8 mouse cellular contexts compared by ENCODE assay signal in genomic region chr2:118882840-118883679, GRCm38 (mm10). TPM values are rescaled to one million over a fixed set of nuclear protein-coding genes. Genes with fewer than 3 reads are reported as not detected.
DNase-seq lines count a peak whose midpoint lies in the region; ATAC-seq and TF ChIP-seq lines count a peak whose summit lies in the region.

No protein-coding gene starts in this region.

- peak overlapping the region; percentile 52 for H3K9ac ChIP-seq in hindbrain, embryonic 16.5 days (ENCODE audit: low read depth, low read length)

- H3K4me1 ChIP-seq in hindbrain, embryonic 16.5 days (ENCODE audit: control insufficient read depth, insufficient read depth, low read depth, low read length) = peaks cover 5% of the 10 kb centered on the region
- peaks cover 16% of the 10 kb centered on the region for H3K4me1 ChIP-seq in megakaryocyte, embryonic 14.5 days

- peak; percentile 77 for DNase-seq in T-cell, adult 2 months (ENCODE audit: low spot score)
- peak; percentile 89 to 93 for DNase-seq in cerebellum, postnatal 36 days
- peak; percentile 92 to 93 for DNase-seq in frontal cortex, postnatal 36 days (ENCODE audit: low spot score in 2 of 2)
- DNase-seq in left cerebral cortex, adult 2 months (ENCODE audit: extremely low spot score in 1 of 2, low spot score in 2 of 2) = peak; percentile 87 to 96
- peak; percentile 92 to 95 for DNase-seq in right cerebral cortex, adult 2 months (ENCODE audit: low spot score in 2 of 2)
- DNase-seq in urinary bladder, postnatal 14 days (ENCODE audit: low spot score) = peak; percentile 83

- ATAC-seq in hindbrain, embryonic 16.5 days = peak; percentile 82

- H3K36me3 ChIP-seq in hindbrain, embryonic 16.5 days (ENCODE audit: control insufficient read depth, insufficient read depth, low read length) = no peaks in the 10 kb centered on the region; the same call in 1 of the 2 replicates
- H3K36me3 ChIP-seq in megakaryocyte, embryonic 14.5 days (replicated peaks; ENCODE audit: low read length) = no peaks in the 10 kb centered on the region

- TF ChIP-seq CTCF in left cerebral cortex, adult 2 months (IDR thresholded peaks at IDR 0.05) = no peak; the same call in none of the 2 replicates

- H3K27ac ChIP-seq in hindbrain, embryonic 16.5 days (ENCODE audit: low read depth, low read length) = no peak overlapping the region
- no peak overlapping the region for H3K27ac ChIP-seq in left cerebral cortex, adult 2 months

- peak overlapping the region; percentile 88 for H3K4me2 ChIP-seq in hindbrain, embryonic 16.5 days (ENCODE audit: low read length)

- peaks cover 12% of the 10 kb centered on the region for H3K27me3 ChIP-seq in hindbrain, embryonic 16.5 days (replicated peaks; ENCODE audit: control insufficient read depth, insufficient read depth, low read length)
- H3K27me3 ChIP-seq in megakaryocyte, embryonic 14.5 days (replicated peaks) = peaks cover 69% of the 10 kb centered on the region

- peak overlapping the region; percentile 45 for H3K4me3 ChIP-seq in hindbrain, embryonic 16.5 days (ENCODE audit: low read length)
- peak overlapping the region; percentile 42 for H3K4me3 ChIP-seq in left cerebral cortex, adult 2 months
- H3K4me3 ChIP-seq in megakaryocyte, embryonic 14.5 days (replicated peaks) = peak overlapping the region; percentile 85

- no peaks in the 10 kb centered on the region for H3K9me3 ChIP-seq in hindbrain, embryonic 16.5 days (ENCODE audit: control insufficient read depth, low read length)
- no peaks in the 10 kb centered on the region for H3K9me3 ChIP-seq in megakaryocyte, embryonic 14.5 days

- intact Hi-C loops in left cerebral cortex, adult 2 months (cut with DNase I) = loop anchor here (1.0 to 5.0 kb wide), 6 partner anchors 121 to 621 kb away; partner anchors contain the start of gene Ccdc9b

- WGBS in hindbrain, embryonic 16.5 days = 2% methylated on average over 32 of the region's 32 CpGs

RNA-seq across cellular contexts. Expression of gene Bahd1, which starts 17.1 kb away (rescaled TPM):
- 6.2 and 6.5 TPM in 2 replicates for polyA plus RNA-seq in hindbrain, embryonic 16.5 days (2015; fragmentation: Nextera tagmentation; extraction: Ambion mirVana)
- total RNA-seq in left cerebral cortex, adult 2 months (2021) = 10 to 100 TPM; 52.2 to 58.1 TPM
- 11.5 and 14.8 TPM in 2 replicates for polyA plus RNA-seq in megakaryocyte, embryonic 14.5 days (2012; ENCODE audit: insufficient read depth, low replicate concordance)

RNA-seq across cellular contexts. Expression of gene Ivd, which starts 21.3 kb away (rescaled TPM):
- 52.2 and 56.1 TPM in 2 replicates for polyA plus RNA-seq in hindbrain, embryonic 16.5 days (2015; fragmentation: Nextera tagmentation; extraction: Ambion mirVana)
- total RNA-seq in left cerebral cortex, adult 2 months (2021) = 10 to 100 TPM; 72.2 to 73.7 TPM
- 2.1 and 3.2 TPM in 2 replicates for polyA plus RNA-seq in megakaryocyte, embryonic 14.5 days (2012; ENCODE audit: insufficient read depth, low replicate concordance)

RNA-seq across cellular contexts. Expression of gene Chst14, which starts 43.2 kb away (rescaled TPM):
- polyA plus RNA-seq in hindbrain, embryonic 16.5 days (2015; fragmentation: Nextera tagmentation; extraction: Ambion mirVana) = 5.3 and 7.3 TPM in 2 replicates
- total RNA-seq in left cerebral cortex, adult 2 months (2021) = 1 to 10 TPM; 2.4 to 3.3 TPM
- 0.81 and 2.1 TPM in 2 replicates for polyA plus RNA-seq in megakaryocyte, embryonic 14.5 days (2012; ENCODE audit: insufficient read depth, low replicate concordance)

Comparison
In these comparisons a context has a peak if more than half of its experiments do, and no peak if none do; other contexts are left out.
1. RNA of gene Ivd, which starts 21.3 kb away (polyA plus RNA-seq): 52.2 to 56.1 TPM in hindbrain, embryonic 16.5 days; 2.1 to 3.2 TPM in megakaryocyte, embryonic 14.5 days; every median in the first group is over 10 times any median in the second.
2. Peak in every context shown above with its lines, with median percentiles within 50 percentile points of each other: DNase-seq and H3K4me3 ChIP-seq.